Mouse (Mus musculus) neural tube, embryonic 13.5 days (tissue): ENCODE measurements at regions not wholly inside any gene's neighbourhood (a gene's known extent, or its start where the extent isn't known, plus 50 kb on each side); places are given as distances from the start of the nearest gene placed in this dataset.

Experiments used
- ATAC-seq: fragments of 200-750 bp; cut with Nextera tagmentation; 2 replicates; pipeline ENCODE4 v1.8.0; 2017; ENCODE audit warnings: low read depth, mild to moderate bottlenecking, moderate TSS enrichment, moderate library complexity
- H3K27ac ChIP-seq: fragments of 300-500 bp; sonication (generic); replicated peaks from 2 replicates; pipeline ENCODE4 v1.5.1; 2015; ENCODE audit warnings: moderate library complexity, mild to moderate bottlenecking, inconsistent platforms
- H3K27me3 ChIP-seq: fragments of 300-500 bp; sonication (generic); 2 replicates; pipeline ENCODE4 v1.6.1; 2015; ENCODE audit warnings: mild to moderate bottlenecking, inconsistent platforms
- H3K36me3 ChIP-seq: fragments of 300-500 bp; sonication (generic); 2 replicates; pipeline ENCODE4 v1.6.1; 2015; ENCODE audit warnings: mild to moderate bottlenecking, inconsistent platforms
- H3K4me1 ChIP-seq: fragments of 300-500 bp; sonication (generic); replicated peaks from 2 replicates; pipeline ENCODE4 v1.6.1; 2015; ENCODE audit warnings: inconsistent platforms
- H3K4me2 ChIP-seq: fragments of 300-500 bp; sonication (generic); 2 replicates; pipeline ENCODE4 v1.6.1; 2015; ENCODE audit warnings: inconsistent platforms, mild to moderate bottlenecking, moderate library complexity
- H3K4me3 ChIP-seq: fragments of 300-500 bp; sonication (generic); 2 replicates; pipeline ENCODE4 v1.5.1; 2015; ENCODE audit warnings: mild to moderate bottlenecking, inconsistent platforms
- H3K9ac ChIP-seq: fragments of 300-500 bp; sonication (generic); 2 replicates; pipeline ENCODE4 v1.6.1; 2015; ENCODE audit warnings: moderate library complexity, mild to moderate bottlenecking, inconsistent platforms
- H3K9me3 ChIP-seq: fragments of 300-500 bp; sonication (generic); 2 replicates; pipeline ENCODE4 v1.6.1; 2016; ENCODE audit warnings: inconsistent platforms
- WGBS: fragments of 180-500 bp; shearing (Covaris S2); methylation state at CpG from one replicate; pipeline ENCODE4 v1.1.7; 2015; 5-methylcytosine and 5-hydroxymethylcytosine counted together

GRCm38 (mm10) chr1:114456406-114456805, 1228.2 kb upstream of the Cntnap5a start:
- Histone ChIP-seq H3K27ac (no peak overlapping the region), H3K4me2 (no peak overlapping the region), H3K9ac (no peak overlapping the region), H3K36me3 (no peaks in the 10 kb centered on the region), H3K4me1 (no peaks in the 10 kb centered on the region), H3K9me3 (no peaks in the 10 kb centered on the region), H3K4me3 (no peak overlapping the region), H3K27me3 (no peaks in the 10 kb centered on the region)
- ATAC-seq, result no peak
- 89% methylated on average over 1 of the region's 1 CpGs for WGBS

- no peaks in the 10 kb centered on the region for H3K36me3 ChIP-seq
- H3K27ac ChIP-seq, result no peak overlapping the region
- no peak overlapping the region for H3K4me2 ChIP-seq
- no peak overlapping the region for H3K4me3 ChIP-seq
- no peak for ATAC-seq
- no peak overlapping the region for H3K9ac ChIP-seq
- H3K27me3 ChIP-seq, result no peaks in the 10 kb centered on the region
- 80% methylated on average over 1 of the region's 1 CpGs for WGBS
- no peaks in the 10 kb centered on the region for H3K9me3 ChIP-seq
- H3K4me1 ChIP-seq, result no peaks in the 10 kb centered on the region
These were observed 1188.1 kb upstream of the Cntnap5a start for GRCm38 (mm10) chr1:114496455-114496854.

GRCm38 (mm10) chr1:114515709-114516108, 1168.8 kb upstream of the Cntnap5a start:
- no peak overlapping the region for H3K4me3 ChIP-seq
- no peak overlapping the region for H3K27ac ChIP-seq
- H3K36me3 ChIP-seq, result no peaks in the 10 kb centered on the region
- H3K4me2 ChIP-seq, result no peak overlapping the region
- WGBS, result 91% methylated on average over 1 of the region's 1 CpGs
- ATAC-seq, result no peak
- no peaks in the 10 kb centered on the region for H3K4me1 ChIP-seq
- no peaks in the 10 kb centered on the region for H3K27me3 ChIP-seq
- no peak overlapping the region for H3K9ac ChIP-seq
- no peaks in the 10 kb centered on the region for H3K9me3 ChIP-seq

GRCm38 (mm10) chr1:114519860-114520259, 1164.7 kb upstream of the Cntnap5a start:
- Histone ChIP-seq H3K9ac (no peak overlapping the region), H3K27ac (no peak overlapping the region), H3K4me1 (no peaks in the 10 kb centered on the region), H3K9me3 (no peaks in the 10 kb centered on the region), H3K36me3 (no peaks in the 10 kb centered on the region), H3K27me3 (no peaks in the 10 kb centered on the region), H3K4me3 (no peak overlapping the region), H3K4me2 (no peak overlapping the region)
- no peak for ATAC-seq

- peak; percentile 84 for ATAC-seq
- Histone ChIP-seq H3K4me1 (0 out of 2 replicates have a peak, but pooled peaks cover 7% of the 10 kb centered on the region), H3K9me3 (no peaks in the 10 kb centered on the region), H3K4me3 (no peak overlapping the region), H3K9ac (no peak overlapping the region), H3K27ac (no peak overlapping the region), H3K36me3 (no peaks in the 10 kb centered on the region), H3K4me2 (no peak overlapping the region), H3K27me3 (no peaks in the 10 kb centered on the region)
- WGBS, result 15% methylated on average over 1 of the region's 1 CpGs
These were observed 1156.0 kb upstream of the Cntnap5a start for GRCm38 (mm10) chr1:114528545-114528944.

- 79% methylated on average over 1 of the region's 1 CpGs for WGBS
- no peak for ATAC-seq
- Histone ChIP-seq H3K27me3 (no peaks in the 10 kb centered on the region), H3K27ac (no peak overlapping the region), H3K9ac (no peak overlapping the region), H3K4me1 (0 out of 2 replicates have a peak, but pooled peaks cover 2% of the 10 kb centered on the region), H3K4me2 (no peak overlapping the region), H3K36me3 (no peaks in the 10 kb centered on the region), H3K9me3 (no peaks in the 10 kb centered on the region), H3K4me3 (no peak overlapping the region)
These were observed 1150.7 kb upstream of the Cntnap5a start for GRCm38 (mm10) chr1:114533881-114534280.

- Histone ChIP-seq H3K4me1 (no peaks in the 10 kb centered on the region), H3K27ac (no peak overlapping the region), H3K9me3 (no peaks in the 10 kb centered on the region), H3K9ac (no peak overlapping the region), H3K4me2 (no peak overlapping the region), H3K36me3 (no peaks in the 10 kb centered on the region), H3K4me3 (no peak overlapping the region), H3K27me3 (no peaks in the 10 kb centered on the region)
- 75% methylated on average over 1 of the region's 1 CpGs for WGBS
- ATAC-seq, result no peak
These were observed 1137.6 kb upstream of the Cntnap5a start for GRCm38 (mm10) chr1:114546997-114547396.

- Histone ChIP-seq H3K4me1 (no peaks in the 10 kb centered on the region), H3K9ac (no peak overlapping the region), H3K27ac (no peak overlapping the region), H3K9me3 (no peaks in the 10 kb centered on the region), H3K36me3 (no peaks in the 10 kb centered on the region), H3K4me3 (no peak overlapping the region), H3K4me2 (no peak overlapping the region), H3K27me3 (no peaks in the 10 kb centered on the region)
- no peak for ATAC-seq
- WGBS, result 69% methylated on average over 1 of the region's 1 CpGs
These were observed 1131.8 kb upstream of the Cntnap5a start for GRCm38 (mm10) chr1:114552719-114553118.

GRCm38 (mm10) chr1:114554453-114554852, 1130.1 kb upstream of the Cntnap5a start:
- Histone ChIP-seq H3K36me3 (no peaks in the 10 kb centered on the region), H3K4me2 (no peak overlapping the region), H3K4me1 (no peaks in the 10 kb centered on the region), H3K27ac (no peak overlapping the region), H3K9me3 (no peaks in the 10 kb centered on the region), H3K4me3 (no peak overlapping the region), H3K9ac (no peak overlapping the region), H3K27me3 (no peaks in the 10 kb centered on the region)
- ATAC-seq, result no peak
- 75% methylated on average over 2 of the region's 2 CpGs for WGBS
